Mouse (Mus musculus) spleen, postnatal 4 days (tissue): ENCODE measurements around the gene Wnk2.
A peak's percentile ranks its signal among the peaks of the same experiment; 100 is the strongest.

Source experiments
- DNase-seq, 2 experiments: peaks; one replicate each; pipeline ENCODE4 v3.0.0; 2022; ENCODE audit warnings: low spot score in 2 of 2

Wnk2 gene

DNA sequence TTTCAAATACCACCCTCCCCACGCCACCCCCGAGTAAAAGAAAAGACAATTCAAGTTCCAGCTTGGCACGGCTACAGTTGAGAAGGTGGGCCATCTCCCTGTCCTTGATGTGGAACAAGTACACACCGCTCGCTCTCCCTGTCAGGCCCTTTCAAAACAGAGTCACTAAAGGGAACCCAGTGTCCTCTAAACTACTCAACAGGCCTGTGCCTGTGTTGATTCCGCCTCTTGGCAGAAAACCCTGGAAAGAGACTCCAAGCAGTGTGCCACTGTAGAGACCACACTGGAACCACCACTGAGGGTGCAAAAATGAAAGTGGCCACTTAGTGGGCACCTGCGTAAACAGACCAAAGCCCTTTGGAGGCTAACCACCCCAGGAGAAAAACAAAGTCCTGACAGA, 4.5 kb downstream of the Wnk2 start:
- no peak for DNase-seq

DNA sequence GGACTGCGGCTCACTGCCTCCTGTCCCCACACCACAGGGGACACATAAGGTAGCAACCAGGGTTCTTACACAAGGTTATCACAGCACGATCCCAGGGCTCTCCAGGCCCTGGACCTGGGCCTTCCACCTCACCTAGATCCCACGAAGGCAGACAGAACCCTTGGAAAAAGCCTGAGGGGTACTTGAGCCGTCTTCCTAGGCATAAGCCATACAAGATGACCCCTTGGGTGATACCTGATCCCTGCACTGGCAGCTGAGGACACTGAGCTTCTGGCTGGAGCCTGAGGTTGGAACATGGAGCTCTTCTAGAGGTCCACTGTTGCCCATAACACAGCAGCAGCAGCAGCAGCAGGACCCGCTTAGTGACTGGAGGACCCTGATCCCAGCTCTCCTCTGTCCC, 5.4 kb downstream of the Wnk2 start:
- DNase-seq, result no peak

DNA sequence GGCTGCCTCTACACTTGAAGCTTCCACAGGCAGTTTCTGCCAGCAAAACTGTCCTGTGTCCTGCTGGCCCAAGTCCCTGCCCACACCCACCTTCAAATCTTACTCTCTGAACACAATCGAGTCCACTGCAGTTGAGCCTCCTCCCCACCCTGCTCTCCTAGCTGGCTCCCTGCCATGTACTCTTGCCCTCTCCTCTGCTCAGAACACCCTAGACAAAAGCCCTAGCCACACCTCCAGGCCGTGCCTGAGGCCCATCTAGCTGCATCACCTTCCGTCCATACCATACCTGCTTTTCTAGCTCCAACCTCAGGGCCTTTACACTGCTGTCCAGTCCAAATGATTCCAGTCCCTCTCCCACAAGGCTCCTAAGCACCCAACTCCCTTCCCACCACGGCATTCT, 7.2 kb downstream of the Wnk2 start:
- DNase-seq, result no peak

DNA sequence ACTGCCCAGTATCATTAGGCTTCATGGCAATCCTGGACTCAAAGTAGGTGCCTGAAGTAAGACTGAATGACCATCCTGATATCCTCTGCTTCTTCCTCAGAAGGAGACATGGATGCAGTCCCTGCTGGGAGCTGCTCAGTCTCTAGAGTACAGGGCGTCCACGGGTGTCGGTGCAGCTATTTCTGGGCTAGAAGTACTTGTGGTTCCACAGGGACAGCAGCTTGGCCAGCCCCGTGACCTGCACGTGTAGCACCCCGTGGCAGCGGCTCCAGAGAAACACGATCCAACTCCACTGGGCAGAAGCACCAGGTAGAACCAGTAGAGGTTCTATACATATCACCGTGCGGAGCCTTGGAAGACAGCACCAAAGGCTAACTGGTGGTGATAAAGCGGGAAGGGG, 13.3 kb downstream of the Wnk2 start:
- no peak for DNase-seq

DNA sequence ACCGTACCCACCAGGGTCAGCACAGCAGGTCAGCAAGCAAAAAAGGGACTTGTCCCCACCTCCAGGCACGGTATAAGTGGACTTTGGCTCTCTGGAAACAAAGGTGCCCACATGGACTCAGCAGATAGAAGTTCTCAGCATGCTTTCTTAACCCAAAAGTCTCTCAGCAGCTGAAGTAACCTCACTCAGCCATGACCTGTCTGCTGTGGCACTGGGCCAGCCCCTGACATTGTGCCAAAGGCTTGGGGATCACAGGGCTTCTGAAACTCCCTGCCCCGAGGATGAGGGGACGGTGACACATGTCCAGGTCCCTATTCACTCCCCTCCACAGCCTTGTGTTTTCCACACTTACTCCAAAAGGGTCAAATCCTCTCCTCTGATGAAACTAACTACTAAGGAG, 14.7 kb downstream of the Wnk2 start:
- DNase-seq, result no peak

DNA sequence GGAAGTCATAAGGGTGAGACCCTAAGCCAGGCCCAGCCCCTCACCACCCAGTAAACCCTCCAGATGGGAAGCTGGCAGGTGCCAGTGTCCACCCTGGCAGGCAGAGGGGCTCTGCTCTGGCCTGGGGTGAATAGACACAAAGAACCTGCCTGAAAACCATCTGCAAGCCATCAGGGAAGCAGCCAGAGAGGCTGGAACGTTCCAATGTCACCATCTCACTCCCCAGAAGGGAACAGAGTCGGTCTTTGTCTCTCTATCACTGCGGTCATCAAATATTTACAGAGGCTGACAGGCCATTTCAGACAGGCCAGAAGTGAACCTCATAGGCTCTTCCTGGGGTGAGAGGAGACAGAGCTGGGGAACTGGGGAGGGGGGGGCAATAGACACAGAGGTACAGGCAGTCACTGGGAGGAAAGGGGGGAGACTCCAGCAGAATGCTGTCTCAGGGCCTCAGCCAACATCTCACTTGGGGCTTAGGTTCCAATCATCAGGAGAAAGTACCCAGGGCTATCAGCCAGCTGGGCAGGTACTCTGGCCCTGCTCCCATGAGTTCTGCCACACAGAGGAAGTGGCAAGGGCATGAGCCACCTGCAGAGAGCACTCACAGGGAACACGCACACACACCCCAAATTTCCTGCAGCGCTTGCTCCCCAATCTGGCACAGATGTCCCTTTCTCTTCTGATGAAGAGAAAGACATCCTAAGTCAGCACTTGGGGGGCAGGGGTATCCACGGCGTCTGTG, 15.7 kb downstream of the Wnk2 start:
- no peak for DNase-seq

DNA sequence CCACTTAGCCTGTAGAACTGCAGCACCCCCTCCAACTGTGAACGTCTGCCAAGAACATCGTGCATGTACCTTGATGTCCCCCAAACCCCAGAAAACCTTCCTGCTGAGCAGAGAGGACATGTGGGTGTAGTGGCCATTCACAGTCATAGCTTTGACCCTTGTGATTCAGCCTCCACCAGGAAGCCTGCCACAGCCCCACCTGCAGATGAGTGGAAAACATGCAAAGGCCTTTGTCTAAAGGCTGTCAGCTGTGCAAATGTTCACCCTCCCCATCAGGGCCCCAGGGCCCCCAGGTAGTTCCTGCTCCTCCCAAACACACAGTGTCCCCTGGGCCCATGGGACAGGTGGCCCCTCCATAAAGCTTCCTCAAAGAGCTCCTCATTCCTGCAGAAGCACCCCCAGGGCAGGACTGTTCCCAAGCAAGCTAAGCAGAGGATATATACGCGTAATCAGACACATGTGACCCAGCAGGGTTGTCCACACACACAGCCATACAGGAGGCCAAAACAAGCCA, 16.4 kb downstream of the Wnk2 start:
- no peak for DNase-seq

DNA sequence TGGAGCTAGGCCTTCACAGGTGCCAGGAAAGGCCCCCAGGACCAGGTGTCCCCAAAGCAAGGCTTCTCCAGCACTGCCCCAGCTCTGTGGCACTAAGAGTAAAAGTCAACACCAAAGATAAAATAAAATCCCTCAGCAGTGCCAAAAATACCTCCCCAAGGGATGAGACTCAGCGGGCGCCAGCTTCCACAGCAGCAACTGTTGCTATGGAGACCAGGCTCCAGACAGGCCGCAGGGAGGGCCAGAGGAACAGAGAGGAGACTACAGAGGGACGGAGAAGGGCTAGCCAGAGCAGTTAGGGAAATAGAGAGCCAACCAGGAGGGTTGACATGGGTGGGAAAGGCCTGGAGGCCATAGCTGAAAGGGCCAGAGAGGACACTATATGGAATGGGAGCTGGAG, 18.0 kb downstream of the Wnk2 start:
- DNase-seq, result no peak

DNA sequence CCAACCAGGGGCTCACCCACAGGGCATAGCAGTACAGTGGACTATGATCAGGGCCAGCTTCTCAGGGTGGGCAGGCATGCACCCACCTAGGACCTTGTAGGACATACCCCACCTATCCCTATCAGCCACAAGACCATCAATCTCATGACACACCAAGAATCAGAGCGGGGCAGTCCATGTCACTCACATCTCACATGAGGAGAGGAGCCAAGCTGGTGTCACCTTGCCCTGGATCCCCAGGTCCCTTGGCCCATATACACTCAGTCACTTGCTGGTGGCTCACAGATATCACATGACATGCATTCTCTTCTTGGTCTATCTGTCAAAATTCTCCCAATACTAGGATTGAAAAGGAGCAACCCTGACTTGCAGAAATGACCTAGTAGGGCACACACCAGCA, 18.7 kb downstream of the Wnk2 start:
- DNase-seq, result no peak

DNA sequence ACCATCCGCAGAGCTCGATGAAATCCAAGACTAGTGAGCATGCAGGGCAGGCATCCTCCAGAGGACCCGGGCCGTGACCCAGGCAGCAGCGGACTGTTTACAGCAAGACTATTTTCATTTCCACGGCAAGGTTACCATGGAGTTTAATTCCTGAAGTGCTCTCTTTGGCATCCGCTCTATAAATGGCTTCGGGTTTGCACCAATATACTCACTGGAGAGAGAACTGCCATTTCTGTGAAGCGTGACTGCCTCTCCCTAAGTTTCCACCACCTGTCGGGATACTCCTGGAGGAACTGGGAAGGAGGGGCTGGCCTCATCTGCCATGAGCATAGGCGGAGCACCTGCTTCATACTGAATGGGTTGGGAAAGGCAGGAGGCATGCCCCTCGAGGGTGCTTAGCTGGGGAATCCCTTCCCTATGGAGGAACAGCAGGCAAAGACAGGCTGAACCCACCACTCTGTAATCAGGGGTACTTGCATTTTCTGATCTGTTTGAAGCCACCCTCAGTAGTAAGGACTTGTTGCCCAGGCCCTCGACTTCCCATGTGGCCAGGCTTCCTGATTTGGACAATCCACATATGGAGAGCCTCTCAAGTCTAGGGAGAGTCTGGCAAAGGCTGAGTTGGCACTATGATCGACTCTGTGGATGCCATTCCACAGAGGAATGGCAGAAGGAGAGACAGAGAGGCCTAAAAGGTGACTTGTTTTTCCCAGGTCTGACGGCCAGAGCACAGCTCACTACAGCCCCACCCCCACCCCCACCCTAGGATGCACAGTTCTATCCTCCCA, 19.8 kb downstream of the Wnk2 start:
- DNase-seq, result no peak

DNA sequence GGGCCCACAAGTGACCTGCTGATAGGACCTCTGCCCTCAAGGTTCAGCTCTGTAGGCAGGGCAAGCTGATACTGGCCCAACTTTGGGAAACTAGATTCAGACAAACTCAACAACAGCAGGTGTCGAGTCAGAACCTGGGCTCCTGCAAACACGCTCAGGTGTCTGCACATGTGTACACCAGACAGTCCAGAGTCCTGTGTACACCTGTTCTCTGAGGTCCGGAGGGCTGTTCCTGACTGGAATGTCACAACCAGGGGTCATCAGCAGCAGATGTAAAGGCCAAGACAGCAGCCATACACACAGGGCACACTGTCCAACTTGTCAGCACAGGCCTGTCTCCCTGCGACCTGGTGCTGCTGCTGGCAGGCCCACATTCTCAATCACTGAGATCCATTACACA, 25.7 kb downstream of the Wnk2 start:
- DNase-seq, result no peak

DNA sequence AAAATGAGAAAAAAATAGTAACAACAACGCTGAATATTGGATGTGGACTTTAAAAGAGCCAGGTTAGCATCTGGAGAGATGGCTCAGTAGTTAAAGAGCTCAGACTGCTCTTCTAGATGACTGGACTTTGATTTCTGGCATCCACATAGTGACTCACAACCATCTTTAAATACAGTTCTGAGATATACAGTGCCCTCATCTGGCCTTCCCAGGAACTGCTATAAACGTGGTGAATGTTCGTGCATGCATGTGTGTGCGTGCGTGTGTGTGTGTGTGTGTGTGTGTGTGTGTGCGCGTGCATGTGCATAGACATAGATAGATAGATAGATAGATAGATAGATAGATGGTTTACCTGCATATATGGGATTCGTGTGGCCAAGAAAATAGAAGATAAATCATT, 30.3 kb downstream of the Wnk2 start:
- DNase-seq, result no peak

DNA sequence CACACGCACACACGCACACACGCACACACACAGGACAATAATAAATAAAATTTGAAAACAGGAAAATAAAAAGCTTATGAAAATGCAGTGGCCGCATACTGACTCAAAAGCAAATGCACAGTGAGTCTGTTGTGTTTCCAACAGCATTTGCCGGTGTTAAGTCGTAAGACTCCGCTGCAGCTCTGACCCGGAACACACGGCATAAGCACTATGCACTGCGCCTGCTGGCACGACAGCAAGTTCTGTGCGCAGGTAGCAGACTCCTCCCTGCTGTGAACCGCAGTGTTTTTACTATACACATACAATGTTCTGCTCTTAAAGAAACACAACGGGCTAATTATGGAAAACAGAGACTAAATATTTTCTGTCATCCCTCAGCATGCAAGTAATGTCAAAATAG, 32.9 kb downstream of the Wnk2 start:
- no peak for DNase-seq

DNA sequence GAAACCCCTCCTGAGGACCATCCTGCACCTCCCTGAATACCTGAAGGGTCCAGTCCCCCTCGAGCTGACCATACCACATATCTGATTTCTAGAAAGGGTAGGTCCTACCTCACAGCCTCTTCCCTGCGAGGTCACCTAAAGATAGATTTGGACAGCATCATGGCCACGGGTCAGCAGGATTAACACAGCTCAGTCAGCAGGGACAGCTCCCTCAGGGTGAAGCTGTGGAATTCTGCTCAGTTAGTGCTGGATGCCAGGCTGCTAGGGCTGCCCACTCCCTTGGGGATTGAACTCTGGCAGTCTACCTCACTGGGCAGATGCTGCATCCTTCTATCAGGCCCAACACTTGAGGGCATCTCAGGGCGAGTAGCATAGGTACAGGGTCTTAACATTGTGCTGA, 33.7 kb downstream of the Wnk2 start:
- no peak for DNase-seq

DNA sequence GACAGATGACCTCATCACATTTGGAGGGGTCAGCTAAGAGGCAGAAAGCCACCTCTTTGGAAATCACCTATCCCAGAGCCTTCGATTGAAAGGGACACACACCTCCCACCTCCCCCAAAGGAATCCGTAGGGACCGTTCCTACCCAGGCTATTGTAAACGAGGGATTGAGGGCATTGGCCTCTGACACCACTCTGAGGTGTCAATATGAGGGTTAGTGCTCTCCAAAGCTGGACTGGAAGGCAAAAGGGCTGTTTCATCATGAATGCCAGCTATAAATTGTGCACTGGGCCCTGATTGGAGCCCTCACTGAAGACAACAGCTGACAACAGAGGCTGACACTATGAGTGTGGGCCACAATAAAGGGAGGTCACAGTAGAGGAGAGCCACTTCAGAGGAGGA, 34.5 kb downstream of the Wnk2 start:
- DNase-seq, result no peak

DNA sequence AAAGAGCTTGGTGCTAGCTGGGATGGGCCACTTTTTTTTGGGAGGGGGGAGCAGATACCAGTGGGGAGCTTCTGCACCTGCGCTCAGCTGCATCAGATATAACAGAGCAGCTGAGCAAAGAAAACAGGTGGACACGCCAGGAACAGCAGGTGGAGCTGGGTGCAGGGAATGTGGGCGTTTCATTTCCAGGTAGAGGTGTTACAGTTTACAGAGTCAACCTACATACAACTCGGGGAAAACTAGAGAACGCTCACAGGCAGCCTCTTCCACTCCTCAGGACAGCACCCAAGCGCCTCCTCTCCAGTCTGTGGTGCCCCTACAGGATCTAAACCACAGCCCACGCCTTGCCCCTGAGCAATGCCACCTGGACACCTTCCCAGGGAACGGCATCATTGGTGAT, 35.2 kb downstream of the Wnk2 start:
- DNase-seq, result no peak

DNA sequence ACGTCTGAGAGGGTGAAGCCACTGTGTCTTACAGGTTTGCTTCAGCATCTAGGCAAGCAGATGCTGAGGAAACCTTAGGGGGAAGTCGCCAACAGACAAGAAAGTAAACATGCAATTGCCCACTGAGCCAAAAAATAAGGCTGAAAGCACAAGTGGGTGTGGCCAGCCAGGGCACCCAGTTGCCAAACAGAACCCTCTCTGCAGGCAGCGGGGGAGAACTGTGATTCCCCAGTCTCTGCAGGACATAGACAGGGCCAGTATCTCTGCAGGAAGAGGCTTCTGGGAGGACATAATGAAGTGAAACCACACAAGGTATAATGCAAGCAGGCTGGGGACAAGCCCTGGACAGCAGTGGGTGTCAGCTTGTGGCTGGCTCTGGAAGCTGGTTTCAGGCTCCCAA, 38.1 kb downstream of the Wnk2 start:
- DNase-seq, result no peak

DNA sequence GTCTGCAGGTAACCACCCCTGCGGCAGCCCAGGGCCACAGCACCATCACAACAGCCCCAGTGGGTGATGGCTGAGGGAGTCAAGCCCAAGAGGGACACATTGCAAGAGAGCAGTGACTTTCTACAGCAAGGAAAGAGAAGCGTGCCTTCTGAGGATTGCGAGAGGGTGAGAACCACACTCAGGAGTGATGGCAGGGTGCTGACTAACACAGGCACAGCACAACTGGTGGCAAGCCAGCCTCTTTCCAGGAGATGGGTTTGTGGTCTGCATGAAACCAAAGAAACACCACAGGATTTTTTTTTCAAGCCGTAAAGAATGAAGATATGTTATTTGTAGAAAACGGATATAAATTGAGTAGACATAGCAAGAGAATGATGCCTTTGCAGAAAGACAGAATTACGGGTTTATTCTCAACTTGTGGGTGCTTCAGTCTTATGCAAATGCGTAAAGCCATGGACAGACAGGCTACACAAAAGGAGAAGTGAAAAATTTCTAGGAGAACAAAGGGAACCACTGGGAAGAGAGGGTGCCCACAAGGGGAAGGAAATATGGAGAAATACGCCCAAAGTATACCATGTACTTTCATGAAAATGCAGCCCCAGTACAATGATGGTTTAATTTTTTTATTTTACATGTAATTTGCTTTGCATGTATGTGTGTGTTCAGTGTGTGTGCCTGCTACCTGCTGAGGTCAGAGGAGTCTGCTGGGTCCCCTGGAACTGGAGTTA, 39.5 kb downstream of the Wnk2 start:
- no peak for DNase-seq

DNA sequence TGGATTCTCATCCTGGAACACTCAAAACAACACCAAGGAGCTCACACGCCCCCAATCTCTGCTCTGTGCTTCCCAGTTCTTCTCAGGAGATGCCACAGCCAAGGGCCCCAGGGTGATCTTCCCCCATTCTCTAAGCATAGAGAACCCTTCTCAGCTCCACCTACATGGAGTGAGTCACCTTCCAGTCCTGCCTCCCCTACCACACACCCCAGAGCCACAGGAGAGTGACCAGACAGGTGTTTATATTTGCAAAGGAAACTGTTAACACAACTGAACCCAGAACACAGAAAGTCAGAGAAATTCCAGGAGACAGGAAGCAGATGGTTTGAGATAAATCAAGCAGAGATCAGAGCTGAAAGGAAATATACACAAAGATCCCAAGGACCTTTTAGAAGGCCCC, 43.9 kb downstream of the Wnk2 start:
- no peak for DNase-seq

DNA sequence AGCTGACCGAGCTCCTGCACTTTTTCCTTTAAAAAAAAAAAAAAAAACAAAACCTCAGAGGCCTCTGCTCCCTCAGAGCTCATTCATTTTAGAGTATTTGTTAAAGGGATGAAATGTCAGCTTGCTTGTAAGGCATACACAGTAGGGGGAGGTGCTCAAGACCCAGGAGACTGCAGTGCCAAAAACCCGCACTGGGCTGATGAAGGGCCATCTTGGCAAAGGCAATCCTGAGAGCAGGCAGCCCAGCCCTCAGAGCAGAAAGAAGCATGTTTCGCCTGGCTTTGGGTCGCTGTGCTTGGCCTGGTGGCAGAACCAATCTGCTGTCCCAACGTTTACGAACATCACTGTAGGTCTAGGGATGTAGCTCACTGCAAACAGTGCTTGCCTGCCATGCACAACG, 44.6 kb downstream of the Wnk2 start:
- no peak for DNase-seq

DNA sequence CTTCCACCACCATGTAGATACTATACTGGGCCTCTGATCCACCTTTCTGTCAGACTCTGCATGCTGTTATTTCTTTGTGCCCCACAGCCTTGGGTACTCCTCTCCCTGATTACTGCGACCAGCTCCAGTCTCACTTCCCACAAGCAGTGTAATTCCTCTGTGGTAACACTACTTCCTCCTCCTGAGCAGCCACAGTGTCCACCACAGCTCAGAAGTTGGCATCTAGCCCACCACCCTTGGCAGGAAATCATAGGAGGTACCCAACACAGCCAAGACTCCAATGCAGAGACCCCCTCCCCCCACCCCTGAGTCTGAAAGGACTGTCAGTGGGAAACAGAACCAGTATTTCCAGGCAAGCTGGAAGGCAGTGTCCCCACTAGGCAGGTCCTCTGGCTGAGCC, 47.4 kb downstream of the Wnk2 start:
- DNase-seq, result peak in 1 of 2 experiments; percentile 25

DNA sequence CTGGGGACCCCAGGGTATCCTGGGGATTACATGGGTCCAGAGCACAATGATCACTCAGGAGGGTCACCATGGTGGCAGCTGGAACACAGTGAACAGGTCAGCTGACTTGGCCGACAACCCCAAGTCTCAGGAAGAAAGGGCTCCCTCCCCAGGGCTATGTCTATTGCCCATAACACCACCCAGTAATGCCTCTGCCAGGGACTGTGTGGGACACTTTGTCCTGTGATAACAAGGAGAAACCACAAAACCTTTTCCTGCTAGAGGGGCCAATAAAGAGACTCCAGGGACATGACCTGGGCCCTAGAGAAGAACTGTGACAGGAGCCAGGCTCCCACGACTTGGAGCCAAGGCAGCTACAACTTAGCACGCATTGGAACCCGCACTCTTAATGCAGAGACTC, 51.0 kb downstream of the Wnk2 start:
- DNase-seq, result no peak

DNA sequence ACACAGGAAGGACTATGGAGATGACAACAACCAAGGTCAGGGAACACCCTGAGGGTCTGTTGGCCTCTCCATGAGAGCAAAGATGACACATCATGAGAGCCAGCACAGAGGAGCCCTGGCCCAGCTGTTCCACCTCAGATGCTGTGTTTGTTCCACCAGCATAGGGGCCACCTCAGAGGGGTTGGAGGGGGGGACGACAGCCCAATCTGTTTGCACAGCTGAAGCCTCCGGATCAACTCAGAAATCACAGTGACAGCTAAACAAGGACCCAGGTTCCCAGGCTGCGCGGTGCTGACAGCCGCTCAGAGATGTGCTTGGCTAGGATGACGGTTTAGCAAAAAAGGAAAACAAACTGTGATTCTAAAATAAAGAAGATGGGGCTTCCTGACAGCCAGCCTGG, 53.1 kb downstream of the Wnk2 start:
- DNase-seq, result no peak
